Mouse (Mus musculus) limb, embryonic 14.5 days (tissue): Measurements from ENCODE around the gene Hs2st1. TPM values are rescaled to one million over a fixed set of nuclear protein-coding genes. Genes with fewer than 3 reads are reported as not detected.

Source experiments
- ATAC-seq: fragments of 200-750 bp; cut with Nextera tagmentation; 2 replicates; pipeline ENCODE4 v1.8.0; 2017; ENCODE audit warnings: low read depth, moderate number of reproducible peaks, moderate TSS enrichment; ENCODE audit not compliant: low FRiP score
- DNase-seq: peaks from one replicate; pipeline ENCODE4 v3.0.0-alpha.2; 2015; ENCODE audit warnings: low spot score
- H3K27ac ChIP-seq: fragments of 300-500 bp; sonication (generic); replicated peaks from 2 replicates; pipeline ENCODE4 v1.5.1; 2014; ENCODE audit warnings: low read depth, mild to moderate bottlenecking, low read length, moderate library complexity, mixed read lengths
- H3K27me3 ChIP-seq: fragments of 300-500 bp; sonication (generic); 2 replicates; pipeline ENCODE4 v1.6.1; 2014; ENCODE audit warnings: low read length, mixed read lengths; ENCODE audit not compliant: control insufficient read depth, insufficient read depth
- H3K36me3 ChIP-seq: fragments of 300-500 bp; sonication (generic); 2 replicates; pipeline ENCODE4 v1.6.1; 2014; ENCODE audit warnings: mild to moderate bottlenecking, low read length, moderate library complexity, mixed read lengths; ENCODE audit not compliant: control insufficient read depth, insufficient read depth
- H3K4me1 ChIP-seq: fragments of 300-500 bp; sonication (generic); 2 replicates; pipeline ENCODE4 v1.6.1; 2014; ENCODE audit warnings: antibody characterized with exemption, low read length, mixed read lengths; ENCODE audit not compliant: control insufficient read depth, insufficient read depth
- H3K4me2 ChIP-seq: fragments of 300-500 bp; sonication (generic); replicated peaks from 2 replicates; pipeline ENCODE4 v1.6.1; 2014; ENCODE audit warnings: low read depth, mild to moderate bottlenecking, low read length, moderate library complexity; ENCODE audit not compliant: severe bottlenecking
- H3K4me3 ChIP-seq: fragments of 300-500 bp; sonication (generic); replicated peaks from 2 replicates; pipeline ENCODE4 v1.5.1; 2014; ENCODE audit warnings: low read length
- H3K9ac ChIP-seq: fragments of 300-500 bp; sonication (generic); 2 replicates; pipeline ENCODE4 v1.6.1; 2014; ENCODE audit warnings: mild to moderate bottlenecking, low read depth, low read length, moderate library complexity; ENCODE audit not compliant: severe bottlenecking
- H3K9me3 ChIP-seq: fragments of 300-500 bp; sonication (generic); 2 replicates; pipeline ENCODE4 v1.6.1; 2016; ENCODE audit warnings: low read length; ENCODE audit not compliant: control insufficient read depth
- POLR2A ChIP-seq: fragments of 200-500 bp; IDR thresholded peaks from 2 replicates; pipeline ENCODE4 v1.8.0; 2012; ENCODE audit warnings: inconsistent platforms, mild to moderate bottlenecking, moderate library complexity, borderline replicate concordance; ENCODE audit not compliant: insufficient read depth, insufficient read length; ENCODE audit errors: extremely low read depth
- WGBS: fragments of 180-500 bp; shearing (Covaris S2); extraction: QIAGEN DNeasy Blood & Tissue Kit; methylation state at CpG from one replicate; pipeline ENCODE4 v1.1.7; 2014; 5-methylcytosine and 5-hydroxymethylcytosine counted together
- polyA plus RNA-seq, 2 experiments: library from polyadenylated mRNA; depleted of rRNA in 1 of 2; stranded (reverse) in 1 of 2; unstranded in 1 of 2; fragments of >200 nt; fragmentation: Nextera tagmentation in 1 of 2; extraction: Ambion mirVana in 1 of 2; gene quantifications; 2 replicates each; pipeline versions ENCODE4 v1.2.1 to v1.2.3; 2012 to 2014

The Hs2st1 gene
- polyA plus RNA-seq, 2 experiments = 15.8 to 20.6 TPM

- Histone ChIP-seq H3K27me3 (no peaks in the 10 kb centered on the region), H3K9ac (no peak overlapping the region), H3K4me3 (no peak overlapping the region), H3K9me3 (no peaks in the 10 kb centered on the region), H3K4me1 (no peaks in the 10 kb centered on the region; the same call in 1 of the 2 replicates), H3K36me3 (no peaks in the 10 kb centered on the region), H3K4me2 (no peak overlapping the region), H3K27ac (no peak overlapping the region)
- no peak for TF ChIP-seq POLR2A
- ATAC-seq (no peak), DNase-seq (no peak)
- 40% methylated on average over 5 of the region's 5 CpGs for WGBS
Measured at GRCm38 (mm10) chr3:144507885-144508284, 62.1 kb downstream of the Hs2st1 start.

- Histone ChIP-seq H3K4me1 (no peaks in the 10 kb centered on the region; the same call in 1 of the 2 replicates), H3K9me3 (no peaks in the 10 kb centered on the region), H3K4me2 (no peak overlapping the region), H3K4me3 (no peak overlapping the region), H3K27ac (no peak overlapping the region), H3K27me3 (no peaks in the 10 kb centered on the region), H3K9ac (no peak overlapping the region), H3K36me3 (no peaks in the 10 kb centered on the region)
- WGBS = 22% methylated on average over 3 of the region's 3 CpGs
- DNase-seq (peak; percentile 54), ATAC-seq (peak; percentile 77)
- no peak for TF ChIP-seq POLR2A
Measured at GRCm38 (mm10) chr3:144506213-144506612, 63.8 kb downstream of the Hs2st1 start.

GRCm38 (mm10) chr3:144501930-144502329 is 68.1 kb downstream of the Hs2st1 start:
- Histone ChIP-seq H3K4me1 (no peaks in the 10 kb centered on the region), H3K4me2 (no peak overlapping the region), H3K9me3 (no peaks in the 10 kb centered on the region), H3K4me3 (no peak overlapping the region), H3K27ac (no peak overlapping the region), H3K36me3 (no peaks in the 10 kb centered on the region), H3K9ac (no peak overlapping the region), H3K27me3 (no peaks in the 10 kb centered on the region)
- no peak for TF ChIP-seq POLR2A
- ATAC-seq (no peak), DNase-seq (no peak)
- WGBS = 81% methylated on average over 7 of the region's 7 CpGs

- no peak for ATAC-seq
- no peaks in the 10 kb centered on the region for H3K27me3 ChIP-seq
- no peaks in the 10 kb centered on the region for H3K36me3 ChIP-seq
- no peak overlapping the region for H3K4me2 ChIP-seq
- no peaks in the 10 kb centered on the region for H3K9me3 ChIP-seq
- 86% methylated on average over 5 of the region's 5 CpGs for WGBS
- no peak for DNase-seq
- no peak for TF ChIP-seq POLR2A
- H3K27ac ChIP-seq = no peak overlapping the region
- no peaks in the 10 kb centered on the region for H3K4me1 ChIP-seq
- no peak overlapping the region for H3K9ac ChIP-seq
- no peak overlapping the region for H3K4me3 ChIP-seq
Measured at GRCm38 (mm10) chr3:144496762-144497161, 73.2 kb downstream of the Hs2st1 start.

- Histone ChIP-seq H3K36me3 (no peaks in the 10 kb centered on the region), H3K27me3 (no peaks in the 10 kb centered on the region), H3K27ac (no peak overlapping the region), H3K9me3 (no peaks in the 10 kb centered on the region), H3K4me3 (no peak overlapping the region), H3K9ac (no peak overlapping the region), H3K4me1 (no peaks in the 10 kb centered on the region), H3K4me2 (no peak overlapping the region)
- DNase-seq (no peak), ATAC-seq (no peak)
- WGBS = 64% methylated on average over 5 of the region's 5 CpGs
- TF ChIP-seq POLR2A = no peak
Measured at GRCm38 (mm10) chr3:144494838-144495237, 75.1 kb downstream of the Hs2st1 start.

- ATAC-seq (no peak), DNase-seq (no peak)
- Histone ChIP-seq H3K36me3 (no peaks in the 10 kb centered on the region), H3K4me3 (no peak overlapping the region), H3K27ac (no peak overlapping the region), H3K9me3 (no peaks in the 10 kb centered on the region), H3K27me3 (no peaks in the 10 kb centered on the region), H3K9ac (no peak overlapping the region), H3K4me2 (no peak overlapping the region), H3K4me1 (no peaks in the 10 kb centered on the region)
- TF ChIP-seq POLR2A = no peak
- 90% methylated on average over 2 of the region's 2 CpGs for WGBS
Measured at GRCm38 (mm10) chr3:144488787-144489186, 81.2 kb downstream of the Hs2st1 start.
